Mouse (Mus musculus) heart, embryonic 12.5 days (tissue): Measurements from ENCODE around the gene Ankdd1b. TPM values are rescaled to one million over a fixed set of nuclear protein-coding genes. Genes with fewer than 3 reads are reported as not detected.

Experiments
- ATAC-seq: fragments of 200-750 bp; cut with Nextera tagmentation; 2 replicates; pipeline ENCODE4 v1.8.0; 2017; ENCODE audit warnings: moderate TSS enrichment, moderate library complexity; ENCODE audit not compliant: insufficient number of reproducible peaks, low FRiP score
- H3K27ac ChIP-seq: fragments of 300-500 bp; sonication (generic); 2 replicates; pipeline ENCODE4 v1.5.1; 2016; ENCODE audit warnings: mild to moderate bottlenecking, moderate library complexity; ENCODE audit not compliant: poor library complexity, severe bottlenecking
- H3K27me3 ChIP-seq: fragments of 300-500 bp; sonication (generic); replicated peaks from 2 replicates; pipeline ENCODE4 v1.6.1; 2016; ENCODE audit warnings: mild to moderate bottlenecking, moderate library complexity
- H3K36me3 ChIP-seq: fragments of 300-500 bp; sonication (generic); 2 replicates; pipeline ENCODE4 v1.6.1; 2016; ENCODE audit warnings: mild to moderate bottlenecking, moderate library complexity
- H3K4me1 ChIP-seq: fragments of 300-500 bp; sonication (generic); replicated peaks from 2 replicates; pipeline ENCODE4 v1.6.1; 2016; ENCODE audit warnings: mild to moderate bottlenecking
- H3K4me2 ChIP-seq: fragments of 300-500 bp; sonication (generic); 2 replicates; pipeline ENCODE4 v1.6.1; 2016; ENCODE audit warnings: mild to moderate bottlenecking, moderate library complexity
- H3K4me3 ChIP-seq: fragments of 300-500 bp; sonication (generic); 2 replicates; pipeline ENCODE4 v1.5.1; 2016; ENCODE audit warnings: mild to moderate bottlenecking
- H3K9ac ChIP-seq: fragments of 300-500 bp; sonication (generic); 2 replicates; pipeline ENCODE4 v1.6.1; 2016; ENCODE audit warnings: mild to moderate bottlenecking, moderate library complexity
- H3K9me3 ChIP-seq: fragments of 300-500 bp; sonication (generic); replicated peaks from 2 replicates; pipeline ENCODE4 v1.6.1; 2016; ENCODE audit warnings: mild to moderate bottlenecking, moderate library complexity
- WGBS: fragments of 180-500 bp; shearing (Covaris S2); methylation state at CpG from one replicate; pipeline ENCODE4 v1.1.7; 2016; 5-methylcytosine and 5-hydroxymethylcytosine counted together
- polyA plus RNA-seq: library from polyadenylated mRNA; unstranded; fragments of >200 nt; fragmentation: Nextera tagmentation; extraction: Ambion mirVana; gene quantifications from 2 replicates; pipeline ENCODE4 v1.2.1, GENCODE M21; 2016

Gene Ankdd1b
- polyA plus RNA-seq, 1 experiment from 2014 or later, result 0.56 TPM

DNA sequence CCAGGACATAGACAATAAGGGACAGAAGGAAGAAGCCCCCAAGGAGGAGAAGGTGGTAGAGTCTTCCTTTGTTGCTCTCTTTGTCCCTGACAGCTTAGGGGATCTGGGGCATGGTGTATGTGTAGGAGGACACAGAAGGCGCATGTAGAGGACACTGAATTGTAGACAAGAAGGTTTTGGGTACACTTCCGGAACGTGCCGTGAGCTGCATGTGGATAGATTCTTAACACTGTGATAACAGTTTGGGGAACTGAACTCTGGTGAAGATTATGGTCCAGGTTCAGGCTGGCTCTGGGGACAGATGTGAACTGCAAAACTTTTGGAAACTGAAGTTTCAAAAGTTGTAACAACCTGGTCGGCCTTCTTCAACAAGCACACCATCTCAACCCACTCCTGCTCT is 13.4 kb downstream of the Ankdd1b start:
- Histone ChIP-seq H3K9me3 (no peaks in the 10 kb centered on the region), H3K4me3 (no peak overlapping the region), H3K27me3 (no peaks in the 10 kb centered on the region), H3K4me2 (no peak overlapping the region), H3K9ac (no peak overlapping the region), H3K4me1 (no peaks in the 10 kb centered on the region), H3K27ac (no peak overlapping the region), H3K36me3 (no peaks in the 10 kb centered on the region)
- 76% methylated on average over 5 of the region's 5 CpGs for WGBS
- ATAC-seq, result no peak

- Histone ChIP-seq H3K4me2 (no peak overlapping the region), H3K9ac (no peak overlapping the region), H3K27me3 (no peaks in the 10 kb centered on the region), H3K36me3 (no peaks in the 10 kb centered on the region), H3K9me3 (no peaks in the 10 kb centered on the region), H3K4me3 (no peak overlapping the region), H3K4me1 (no peaks in the 10 kb centered on the region), H3K27ac (no peak overlapping the region)
- 65% methylated on average over 3 of the region's 3 CpGs for WGBS
- ATAC-seq, result peak; percentile 45; the same call in 1 of the 2 replicates
Measured at GRCm38 (mm10) chr13:96454288-96454687, 16.7 kb downstream of the Ankdd1b start.

DNA sequence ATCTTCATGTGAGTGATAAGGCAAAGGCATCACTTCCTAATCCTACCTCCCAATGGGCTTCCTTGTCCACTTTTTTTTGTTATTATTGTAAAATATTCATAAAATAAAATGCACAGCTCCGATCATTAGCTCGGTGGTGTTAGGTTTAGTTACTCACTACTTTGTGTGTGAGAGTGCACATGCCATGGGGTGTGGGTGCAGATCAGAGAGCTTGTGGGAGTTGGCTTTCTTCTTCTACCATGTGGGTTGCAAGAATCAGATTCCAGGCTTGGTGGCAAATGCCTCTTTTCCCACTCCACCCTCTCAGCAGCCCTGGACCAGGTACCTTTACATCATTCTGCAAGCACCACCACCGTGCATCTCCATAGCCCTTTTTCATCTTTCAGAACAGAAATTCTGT is 18.4 kb downstream of the Ankdd1b start:
- H3K4me2 ChIP-seq, result no peak overlapping the region
- 88% methylated on average over 3 of the region's 3 CpGs for WGBS
- no peak overlapping the region for H3K27ac ChIP-seq
- no peaks in the 10 kb centered on the region for H3K27me3 ChIP-seq
- no peak overlapping the region for H3K4me3 ChIP-seq
- H3K36me3 ChIP-seq, result no peaks in the 10 kb centered on the region
- no peaks in the 10 kb centered on the region for H3K9me3 ChIP-seq
- no peak for ATAC-seq
- no peak overlapping the region for H3K9ac ChIP-seq
- no peaks in the 10 kb centered on the region for H3K4me1 ChIP-seq

GRCm38 (mm10) chr13:96451386-96452140 is 19.4 kb downstream of the Ankdd1b start:
- Histone ChIP-seq H3K4me3 (no peak overlapping the region), H3K36me3 (no peaks in the 10 kb centered on the region), H3K27ac (no peak overlapping the region), H3K4me1 (no peaks in the 10 kb centered on the region), H3K4me2 (no peak overlapping the region), H3K27me3 (no peaks in the 10 kb centered on the region), H3K9ac (no peak overlapping the region), H3K9me3 (no peaks in the 10 kb centered on the region)
- WGBS, result 86% methylated on average over 11 of the region's 11 CpGs
- ATAC-seq, result no peak

DNA sequence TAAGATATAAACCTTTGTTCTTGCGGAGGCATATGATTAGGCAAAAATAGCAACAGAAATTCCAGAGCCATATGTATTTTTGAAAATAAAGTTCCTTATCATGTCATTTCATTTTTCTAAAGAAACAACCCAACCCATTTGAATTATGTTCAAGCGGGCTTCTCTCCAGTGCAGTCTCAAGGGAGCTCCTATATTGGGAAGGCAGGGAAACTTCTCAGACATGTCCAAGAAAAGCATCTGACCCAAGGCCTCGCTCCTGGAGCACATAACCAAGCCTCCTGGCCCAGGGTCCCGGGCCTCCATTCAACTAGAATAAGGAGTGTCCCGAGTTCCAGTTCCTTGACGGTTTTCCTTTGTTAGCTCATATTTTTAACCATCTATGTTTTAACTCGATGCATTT is 20.1 kb downstream of the Ankdd1b start:
- Histone ChIP-seq H3K9ac (no peak overlapping the region), H3K4me2 (no peak overlapping the region), H3K36me3 (no peaks in the 10 kb centered on the region), H3K4me1 (no peaks in the 10 kb centered on the region), H3K4me3 (no peak overlapping the region), H3K9me3 (no peaks in the 10 kb centered on the region), H3K27ac (no peak overlapping the region), H3K27me3 (no peaks in the 10 kb centered on the region)
- ATAC-seq, result no peak
- WGBS, result 78% methylated on average over 7 of the region's 7 CpGs

DNA sequence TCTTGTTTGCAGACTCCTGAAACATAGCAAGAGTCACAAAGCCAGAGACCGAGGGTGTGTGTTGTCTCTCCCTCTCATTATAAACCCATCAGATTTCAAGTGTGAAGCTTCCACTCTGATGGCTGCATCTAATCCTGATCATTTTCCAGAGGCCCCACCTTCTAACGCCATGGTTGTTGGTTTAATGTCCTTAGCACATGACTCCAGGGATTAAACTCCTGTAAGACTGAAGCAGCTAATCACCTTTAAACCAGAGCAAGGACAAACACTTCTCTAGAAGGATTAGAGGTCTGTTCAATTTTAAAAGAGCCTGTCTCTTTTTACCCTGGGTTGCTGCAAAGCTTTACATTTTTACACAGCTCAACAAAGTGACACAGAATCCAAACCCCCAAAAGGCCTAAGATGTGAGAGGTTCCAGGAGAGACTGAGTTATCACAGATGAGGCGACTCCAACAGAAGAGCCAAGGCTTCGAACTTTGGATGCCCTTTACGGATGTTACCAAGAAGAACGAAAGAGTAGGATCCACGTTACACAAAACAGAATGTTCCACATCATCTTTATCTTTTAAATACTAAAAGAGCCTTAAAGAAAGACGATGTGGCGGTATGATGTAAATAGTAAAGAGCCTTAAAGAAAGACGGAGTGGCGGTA is 20.7 kb downstream of the Ankdd1b start:
- Histone ChIP-seq H3K4me3 (no peak overlapping the region), H3K9ac (no peak overlapping the region), H3K27ac (no peak overlapping the region), H3K27me3 (no peaks in the 10 kb centered on the region), H3K4me2 (no peak overlapping the region), H3K4me1 (no peaks in the 10 kb centered on the region), H3K36me3 (no peaks in the 10 kb centered on the region), H3K9me3 (no peaks in the 10 kb centered on the region)
- 77% methylated on average over 11 of the region's 11 CpGs for WGBS
- ATAC-seq, result no peak

DNA sequence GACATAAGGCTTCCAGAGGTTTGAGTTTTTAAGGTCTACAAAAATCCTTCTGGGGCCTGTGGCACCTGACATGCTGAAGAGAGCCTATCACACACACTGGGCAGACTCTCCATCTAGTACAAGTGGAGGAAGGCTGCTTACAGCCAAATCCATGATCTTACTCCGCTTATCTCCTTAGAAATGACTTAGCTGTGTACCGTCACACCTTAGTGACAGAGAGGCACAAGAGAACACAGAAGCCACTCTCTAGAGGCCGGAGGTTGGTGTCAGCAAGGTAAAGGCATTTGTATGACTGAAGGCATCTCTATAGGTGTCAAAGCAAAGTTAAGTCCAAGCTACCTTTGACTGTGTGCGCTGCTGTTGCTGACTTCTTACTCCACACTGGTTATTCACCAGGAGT is 30.6 kb downstream of the Ankdd1b start:
- Histone ChIP-seq H3K9ac (no peak overlapping the region), H3K27me3 (no peaks in the 10 kb centered on the region), H3K4me2 (no peak overlapping the region), H3K36me3 (no peaks in the 10 kb centered on the region), H3K4me3 (no peak overlapping the region), H3K27ac (no peak overlapping the region), H3K9me3 (no peaks in the 10 kb centered on the region), H3K4me1 (peaks cover 16% of the 10 kb centered on the region)
- ATAC-seq, result no peak
- WGBS, result 70% methylated on average over 4 of the region's 4 CpGs

DNA sequence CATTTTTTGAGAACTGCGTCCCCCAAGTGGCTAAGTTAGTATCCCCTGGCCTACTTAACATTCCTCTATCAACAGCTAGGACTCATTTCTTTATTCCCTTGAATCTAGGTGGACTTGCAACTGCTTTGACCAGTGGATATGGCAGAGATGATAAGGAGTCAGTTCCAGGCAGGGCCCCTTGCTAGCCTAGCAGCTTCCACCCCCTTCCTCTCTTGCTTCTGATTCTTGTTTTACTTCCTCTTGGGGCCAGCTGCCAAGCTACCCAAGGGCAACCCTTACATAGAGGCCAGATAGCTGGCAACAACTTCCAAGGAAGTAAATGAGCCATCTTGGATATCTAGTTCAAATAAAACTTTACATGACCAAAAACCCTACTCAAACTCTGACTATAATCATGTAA is 34.1 kb downstream of the Ankdd1b start:
- no peaks in the 10 kb centered on the region for H3K36me3 ChIP-seq
- no peaks in the 10 kb centered on the region for H3K9me3 ChIP-seq
- no peak overlapping the region for H3K4me2 ChIP-seq
- H3K4me3 ChIP-seq, result no peak overlapping the region
- H3K9ac ChIP-seq, result no peak overlapping the region
- H3K27ac ChIP-seq, result no peak overlapping the region
- H3K27me3 ChIP-seq, result no peaks in the 10 kb centered on the region
- ATAC-seq, result no peak
- H3K4me1 ChIP-seq, result peaks cover 47% of the 10 kb centered on the region
- WGBS, result 83% methylated on average over 1 of the region's 1 CpGs

DNA sequence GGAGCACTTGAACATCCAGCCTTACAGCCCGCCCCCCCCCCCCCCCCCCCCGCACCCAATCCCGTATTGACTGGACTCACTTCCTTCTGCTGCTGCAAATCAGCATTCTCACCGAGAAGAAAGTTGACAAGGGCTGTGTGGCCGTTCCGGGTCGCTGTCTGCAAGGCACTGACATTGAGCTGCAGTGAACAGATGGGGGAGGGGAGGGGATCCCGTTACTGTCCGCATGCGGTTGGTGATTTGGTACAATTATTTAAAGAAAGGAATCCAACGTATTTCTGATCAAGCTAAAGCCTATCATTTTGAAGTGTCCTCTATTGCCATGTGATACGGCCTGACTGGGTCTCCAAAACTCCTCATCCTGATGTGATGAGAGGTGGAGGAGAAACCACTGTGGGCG is 35.2 kb downstream of the Ankdd1b start:
- H3K27ac ChIP-seq, result peak overlapping the region; percentile 44; the same call in 1 of the 2 replicates
- no peaks in the 10 kb centered on the region for H3K9me3 ChIP-seq
- H3K27me3 ChIP-seq, result no peaks in the 10 kb centered on the region
- 19% methylated on average over 12 of the region's 13 CpGs for WGBS
- H3K4me1 ChIP-seq, result peaks cover 47% of the 10 kb centered on the region
- H3K4me3 ChIP-seq, result peak overlapping the region; percentile 8; the same call in 1 of the 2 replicates
- no peak overlapping the region for H3K9ac ChIP-seq
- peak overlapping the region; percentile 55 for H3K4me2 ChIP-seq
- ATAC-seq, result no peak
- H3K36me3 ChIP-seq, result no peaks in the 10 kb centered on the region

DNA sequence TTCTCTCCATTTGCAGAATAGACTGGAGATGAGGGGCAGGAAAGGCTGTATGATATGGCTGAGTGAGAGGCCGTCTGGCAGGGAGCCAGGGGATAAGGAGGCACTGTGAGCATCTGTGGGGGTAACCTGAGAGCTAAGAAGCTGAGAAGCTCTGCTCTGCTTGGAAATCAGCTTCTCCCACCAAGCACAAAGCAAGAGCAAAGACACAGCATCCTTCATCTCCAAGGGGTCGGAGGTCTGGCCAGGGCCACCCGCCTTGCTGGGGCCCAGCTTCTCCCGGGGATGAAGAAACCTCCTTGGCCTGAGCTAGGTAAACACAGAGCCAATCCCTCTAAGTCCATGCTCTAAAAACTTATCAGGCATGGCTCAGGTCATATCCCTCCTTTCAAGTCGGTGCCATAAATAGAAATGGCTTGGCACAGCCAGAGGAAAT is 36.1 kb downstream of the Ankdd1b start:
- WGBS, result 22% methylated on average over 5 of the region's 5 CpGs
- H3K4me1 ChIP-seq, result peaks cover 47% of the 10 kb centered on the region

GRCm38 (mm10) chr13:96433648-96434190 is 37.3 kb downstream of the Ankdd1b start:
- WGBS, result 37% methylated on average over 11 of the region's 11 CpGs
- peaks cover 47% of the 10 kb centered on the region for H3K4me1 ChIP-seq
- no peak overlapping the region for H3K9ac ChIP-seq
- H3K4me3 ChIP-seq, result no peak overlapping the region
- peak; percentile 13; the same call in 1 of the 2 replicates for ATAC-seq
- H3K27ac ChIP-seq, result 0 out of 2 replicates have a peak overlapping the region, but pooled peaks have one; percentile 67
- no peaks in the 10 kb centered on the region for H3K9me3 ChIP-seq
- no peak overlapping the region for H3K4me2 ChIP-seq
- no peaks in the 10 kb centered on the region for H3K27me3 ChIP-seq
- no peaks in the 10 kb centered on the region for H3K36me3 ChIP-seq

More for the DNA sequence above, 36.1 kb downstream of the Ankdd1b start:
- no peak overlapping the region for H3K9ac ChIP-seq
- no peaks in the 10 kb centered on the region for H3K27me3 ChIP-seq
- H3K4me2 ChIP-seq, result peak overlapping the region; percentile 55
- H3K36me3 ChIP-seq, result no peaks in the 10 kb centered on the region
- H3K4me3 ChIP-seq, result no peak overlapping the region
- peak overlapping the region; percentile 67 for H3K27ac ChIP-seq
- H3K9me3 ChIP-seq, result no peaks in the 10 kb centered on the region
- 0 out of 2 replicates have a peak, but pooled peaks have one; percentile 50 for ATAC-seq
